Mouse (Mus musculus): ENCODE measurements around the gene Bcl6b. TPM values are rescaled to one million over a fixed set of nuclear protein-coding genes. Genes with fewer than 3 reads are reported as not detected.
A peak's percentile ranks its signal among the peaks of the same experiment; 100 is the strongest.

Gene Bcl6b
- total RNA-seq, 2 experiments from 2014 or later, result 0.82 to 5.1 TPM

DNA sequence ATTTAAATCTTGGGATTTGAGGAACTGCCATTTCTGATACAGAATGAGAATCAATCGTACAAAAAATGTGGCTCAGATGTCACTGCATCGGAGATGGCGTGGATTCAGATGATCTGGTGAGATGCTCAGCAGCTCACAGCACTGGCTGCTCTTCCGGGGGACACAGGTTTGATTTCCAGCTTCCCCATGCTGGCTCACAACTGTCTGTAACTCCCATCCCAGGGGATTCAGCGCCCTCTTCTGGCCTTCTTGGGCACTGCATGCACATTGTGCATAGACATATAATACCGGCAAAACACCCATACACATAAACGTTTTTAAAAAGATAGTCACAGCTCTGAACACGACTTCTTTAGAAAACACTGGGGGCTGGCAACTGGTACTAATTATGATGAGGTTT lies 52.0 kb downstream of the Bcl6b start:
- no peak for DNase-seq (ENCODE audit: low spot score)

DNA sequence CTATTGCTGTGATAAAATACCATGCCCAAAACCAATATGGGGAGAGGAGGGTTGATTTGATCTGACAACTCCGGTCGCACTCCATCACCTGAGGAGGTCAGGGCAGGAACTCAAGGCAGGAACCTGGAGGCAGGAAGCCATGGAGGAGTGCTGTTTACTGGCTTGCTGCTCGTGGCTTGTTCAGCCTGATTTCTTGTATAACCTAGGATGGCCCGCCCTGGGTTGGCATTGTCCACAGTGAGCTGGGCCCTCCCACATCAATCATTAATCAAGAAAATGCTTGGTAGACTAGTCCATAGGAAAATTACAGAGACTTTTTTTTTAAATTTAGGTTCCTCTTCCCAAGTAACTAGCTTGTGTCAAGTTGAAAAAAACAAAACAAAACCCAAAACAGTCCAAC lies 55.1 kb downstream of the Bcl6b start:
- no peak for DNase-seq (ENCODE audit: low spot score)

Small RNA genes lying within 50 kb of the gene (microRNA-seq; reads per million reads assigned to microRNA genes)
- 14,634 reads per million, percentile 94 among the genes with 10 or more reads in this experiment for gene Mir195a
- gene Mir497, result not detected
- not detected for gene Mir497b

Other genes with a start within 250 kb of the Bcl6b start
- 100 to 1,000 TPM; 222 to 237 TPM for gene Ctdnep1, start 248.6 kb downstream of the Bcl6b start, total RNA-seq (2021)
- gene Elp5, start 247.3 kb downstream of the Bcl6b start, total RNA-seq (2021), result 10 to 100 TPM; 35.1 to 35.3 TPM
- 100 to 1,000 TPM; 211 to 222 TPM for gene Gabarap, start 238.7 kb downstream of the Bcl6b start, total RNA-seq (2021)
- gene Phf23, start 234.0 kb downstream of the Bcl6b start, total RNA-seq (2021), result 10 to 100 TPM; 18.0 to 19.2 TPM
- gene Dvl2, start 229.2 kb downstream of the Bcl6b start, total RNA-seq (2021), result 1 to 10 TPM; 3.5 to 4.3 TPM
- gene Acadvl, start 214.4 kb downstream of the Bcl6b start, total RNA-seq (2021), result 100 to 1,000 TPM; 319 to 378 TPM
- gene Dlg4, start 212.9 kb downstream of the Bcl6b start, total RNA-seq (2021), result 1 to 10 TPM; 3.4 to 5.3 TPM
- not detected for gene Asgr1, start 175.7 kb downstream of the Bcl6b start, total RNA-seq (2021)
- gene Asgr2, start 137.2 kb downstream of the Bcl6b start, total RNA-seq (2021), result under 1 TPM in 1 of 2 experiments, not detected in 1; 0.47 TPM
- gene Mgl2, start 99.5 kb downstream of the Bcl6b start, total RNA-seq (2021), result 1 to 10 TPM in 1 of 2 experiments, under 1 TPM in 1; 0.87 to 2.0 TPM
- gene Clec10a, start 73.6 kb downstream of the Bcl6b start, total RNA-seq (2021), result 1 to 10 TPM; 3.2 to 3.3 TPM
- gene Slc16a11, start 17.0 kb downstream of the Bcl6b start, total RNA-seq (2021), result under 1 TPM in 1 of 2 experiments, not detected in 1; 0.50 TPM
- gene Slc16a13, start 8.7 kb downstream of the Bcl6b start, total RNA-seq (2021), result under 1 TPM; 0.14 to 0.50 TPM
- gene 0610010K14Rik, start 8.1 kb upstream of the Bcl6b start, total RNA-seq (2021), result 10 to 100 TPM; 30.3 to 30.7 TPM
- gene Gm21988, start 10.0 kb upstream of the Bcl6b start, total RNA-seq (2021), result 1 to 10 TPM; 3.2 to 3.3 TPM
- 100 to 1,000 TPM; 120 to 133 TPM for gene Rnasek, start 10.0 kb upstream of the Bcl6b start, total RNA-seq (2021)
- 1 to 10 TPM; 1.2 to 1.5 TPM for gene Alox12, start 25.6 kb upstream of the Bcl6b start, total RNA-seq (2021)
- not detected for gene Alox12e, start 92.8 kb upstream of the Bcl6b start, total RNA-seq (2021)
- gene Alox15, start 122.2 kb upstream of the Bcl6b start, total RNA-seq (2021), result under 1 TPM; 0.12 to 0.34 TPM
- gene Pelp1, start 180.2 kb upstream of the Bcl6b start, total RNA-seq (2021), result 10 to 100 TPM; 17.9 to 19.2 TPM
- gene Arrb2, start 202.8 kb upstream of the Bcl6b start, total RNA-seq (2021), result 1 to 10 TPM; 7.6 to 9.0 TPM
- 1 to 10 TPM; 4.2 to 4.9 TPM for gene Med11, start 222.1 kb upstream of the Bcl6b start, total RNA-seq (2021)
- gene Zmynd15, start 229.6 kb upstream of the Bcl6b start, total RNA-seq (2021), result under 1 TPM; 0.19 to 0.25 TPM
- 1 to 10 TPM in 1 of 2 experiments, under 1 TPM in 1; 0.73 to 1.2 TPM for gene Cxcl16, start 230.2 kb upstream of the Bcl6b start, total RNA-seq (2021)

All from gastrocnemius, adult 18-20 months (tissue).